Mouse (Mus musculus) neural tube, embryonic 14.5 days (tissue): ENCODE results near the gene Gabpb2. TPM values are rescaled to one million over a fixed set of nuclear protein-coding genes. Genes with fewer than 3 reads are reported as not detected.

Experiments
- ATAC-seq: fragments of 200-750 bp; cut with Nextera tagmentation; 2 replicates; pipeline ENCODE4 v1.8.0; 2017; ENCODE audit warnings: low read depth, mild to moderate bottlenecking, moderate TSS enrichment, moderate library complexity
- H3K27ac ChIP-seq: fragments of 300-500 bp; sonication (generic); 2 replicates; pipeline ENCODE4 v1.5.1; 2014; ENCODE audit warnings: low read depth, mild to moderate bottlenecking, control low read depth, low read length, moderate library complexity, mixed read lengths
- H3K27me3 ChIP-seq: fragments of 300-500 bp; sonication (generic); 2 replicates; pipeline ENCODE4 v1.6.1; 2014; ENCODE audit warnings: low read length; ENCODE audit not compliant: control insufficient read depth, insufficient read depth
- H3K36me3 ChIP-seq: fragments of 300-500 bp; sonication (generic); 2 replicates; pipeline ENCODE4 v1.6.1; 2014; ENCODE audit warnings: low read length, mixed read lengths; ENCODE audit not compliant: control insufficient read depth, insufficient read depth
- H3K4me1 ChIP-seq: fragments of 300-500 bp; sonication (generic); 2 replicates; pipeline ENCODE4 v1.6.1; 2014; ENCODE audit warnings: low read length; ENCODE audit not compliant: control insufficient read depth, insufficient read depth
- H3K4me2 ChIP-seq: fragments of 300-500 bp; sonication (generic); 2 replicates; pipeline ENCODE4 v1.6.1; 2014; ENCODE audit warnings: mild to moderate bottlenecking, low read depth, low read length, control low read depth
- H3K4me3 ChIP-seq: fragments of 300-500 bp; sonication (generic); 2 replicates; pipeline ENCODE4 v1.5.1; 2014; ENCODE audit warnings: low read depth, low read length, control low read depth, mixed read lengths
- H3K9ac ChIP-seq: fragments of 300-500 bp; sonication (generic); replicated peaks from 2 replicates; pipeline ENCODE4 v1.6.1; 2014; ENCODE audit warnings: low read depth, mild to moderate bottlenecking, control low read depth, low read length, mixed read lengths
- H3K9me3 ChIP-seq: fragments of 300-500 bp; sonication (generic); 2 replicates; pipeline ENCODE4 v1.6.1; 2016; ENCODE audit warnings: low read length; ENCODE audit not compliant: control insufficient read depth
- WGBS: fragments of 180-500 bp; shearing (Covaris S2); extraction: QIAGEN DNeasy Blood & Tissue Kit; methylation state at CpG from one replicate; pipeline ENCODE4 v1.1.7; 2014; 5-methylcytosine and 5-hydroxymethylcytosine counted together
- polyA plus RNA-seq: library from polyadenylated mRNA; unstranded; fragments of >200 nt; fragmentation: Nextera tagmentation; extraction: Ambion mirVana; gene quantifications from 2 replicates; pipeline ENCODE4 v1.2.1, GENCODE M21; 2014

Gene Gabpb2
- polyA plus RNA-seq, 1 experiment from 2014 or later: 4.7 TPM

GRCm38 (mm10) chr3:95247660-95248336 lies 30.1 kb upstream of the Gabpb2 start:
- no peaks in the 10 kb centered on the region for H3K27me3 ChIP-seq
- H3K9ac ChIP-seq: no peak overlapping the region
- no peaks in the 10 kb centered on the region for H3K36me3 ChIP-seq
- no peak for ATAC-seq
- H3K4me2 ChIP-seq: no peak overlapping the region
- no peak overlapping the region for H3K27ac ChIP-seq
- WGBS: 68% methylated on average over 1 of the region's 1 CpGs
- H3K4me1 ChIP-seq: no peaks in the 10 kb centered on the region
- H3K9me3 ChIP-seq: no peaks in the 10 kb centered on the region
- H3K4me3 ChIP-seq: no peak overlapping the region

GRCm38 (mm10) chr3:95246465-95247231 lies 28.9 kb upstream of the Gabpb2 start:
- H3K4me1 ChIP-seq: no peaks in the 10 kb centered on the region
- H3K36me3 ChIP-seq: no peaks in the 10 kb centered on the region
- no peak overlapping the region for H3K9ac ChIP-seq
- H3K27ac ChIP-seq: no peak overlapping the region
- 81% methylated on average over 5 of the region's 5 CpGs for WGBS
- no peak for ATAC-seq
- no peak overlapping the region for H3K4me3 ChIP-seq
- H3K27me3 ChIP-seq: no peaks in the 10 kb centered on the region
- H3K4me2 ChIP-seq: no peak overlapping the region
- H3K9me3 ChIP-seq: no peaks in the 10 kb centered on the region

GRCm38 (mm10) chr3:95243086-95243485 lies 25.4 kb upstream of the Gabpb2 start:
- WGBS: 88% methylated on average over 2 of the region's 2 CpGs
- Histone ChIP-seq H3K4me2 (no peak overlapping the region), H3K9ac (no peak overlapping the region), H3K4me3 (no peak overlapping the region), H3K4me1 (no peaks in the 10 kb centered on the region), H3K9me3 (no peaks in the 10 kb centered on the region), H3K27ac (no peak overlapping the region), H3K36me3 (no peaks in the 10 kb centered on the region), H3K27me3 (no peaks in the 10 kb centered on the region)
- ATAC-seq: no peak

GRCm38 (mm10) chr3:95241498-95241897 lies 23.8 kb upstream of the Gabpb2 start, which contains the start of gene Gm128:
Gm128 (minus strand) TSS chr3:95241598.
- Histone ChIP-seq H3K4me1 (no peaks in the 10 kb centered on the region), H3K27me3 (no peaks in the 10 kb centered on the region), H3K36me3 (no peaks in the 10 kb centered on the region), H3K27ac (no peak within 1 kb of the TSS), H3K9me3 (no peaks in the 10 kb centered on the region), H3K4me3 (no peak within 1 kb of the TSS), H3K9ac (no peak within 1 kb of the TSS), H3K4me2 (no peak within 1 kb of the TSS)
- WGBS: 78% methylated on average over 7 of the region's 7 CpGs
- ATAC-seq: no peak

- no peak overlapping the region for H3K9ac ChIP-seq
- WGBS: 41% methylated on average over 17 of the region's 17 CpGs
- no peak overlapping the region for H3K4me2 ChIP-seq
- no peaks in the 10 kb centered on the region for H3K4me1 ChIP-seq
- no peaks in the 10 kb centered on the region for H3K9me3 ChIP-seq
- no peak overlapping the region for H3K27ac ChIP-seq
- no peak overlapping the region for H3K4me3 ChIP-seq
- 0 out of 2 replicates have a peak, but pooled peaks cover 3% of the 10 kb centered on the region for H3K36me3 ChIP-seq
- no peak for ATAC-seq
- H3K27me3 ChIP-seq: no peaks in the 10 kb centered on the region
These were observed 23.2 kb upstream of the Gabpb2 start for GRCm38 (mm10) chr3:95240900-95241299.

GRCm38 (mm10) chr3:95239971-95240370 lies 22.3 kb upstream of the Gabpb2 start:
- no peak for ATAC-seq
- 93% methylated on average over 12 of the region's 12 CpGs for WGBS

GRCm38 (mm10) chr3:95239022-95239421 lies 21.3 kb upstream of the Gabpb2 start:
- Histone ChIP-seq H3K4me3 (no peak overlapping the region), H3K4me2 (no peak overlapping the region), H3K36me3 (peaks cover 21% of the 10 kb centered on the region), H3K9ac (no peak overlapping the region), H3K9me3 (no peaks in the 10 kb centered on the region), H3K27me3 (no peaks in the 10 kb centered on the region), H3K27ac (no peak overlapping the region), H3K4me1 (no peaks in the 10 kb centered on the region)
- WGBS: 92% methylated on average over 6 of the region's 6 CpGs
- ATAC-seq: no peak

More at GRCm38 (mm10) chr3:95239971-95240370, 22.3 kb upstream of the Gabpb2 start:
- H3K9ac ChIP-seq: no peak overlapping the region
- peaks cover 11% of the 10 kb centered on the region for H3K36me3 ChIP-seq
- no peaks in the 10 kb centered on the region for H3K9me3 ChIP-seq
- H3K4me2 ChIP-seq: no peak overlapping the region
- H3K4me1 ChIP-seq: no peaks in the 10 kb centered on the region
- H3K4me3 ChIP-seq: no peak overlapping the region
- no peak overlapping the region for H3K27ac ChIP-seq
- no peaks in the 10 kb centered on the region for H3K27me3 ChIP-seq

GRCm38 (mm10) chr3:95237541-95238099 lies 19.9 kb upstream of the Gabpb2 start:
- ATAC-seq: no peak
- Histone ChIP-seq H3K4me1 (no peaks in the 10 kb centered on the region), H3K36me3 (peaks cover 31% of the 10 kb centered on the region), H3K27ac (no peak overlapping the region), H3K9ac (no peak overlapping the region), H3K9me3 (no peaks in the 10 kb centered on the region), H3K4me2 (no peak overlapping the region), H3K4me3 (no peak overlapping the region), H3K27me3 (no peaks in the 10 kb centered on the region)
- 89% methylated on average over 8 of the region's 8 CpGs for WGBS
